Mouse (Mus musculus) kidney, adult 2 months (tissue): ENCODE measurements at regions not wholly inside any gene's neighbourhood (a gene's known extent, or its start where the extent isn't known, plus 50 kb on each side); places are given as distances from the start of the nearest gene placed in this dataset.

Experiments
- CTCF ChIP-seq: fragments of 200-500 bp; conservative IDR thresholded peaks from 2 replicates; pipeline ENCODE4 v1.5.1; 2011; ENCODE audit warnings: low read depth, mild to moderate bottlenecking, control low read depth, low read length, moderate library complexity, mixed read lengths; ENCODE audit not compliant: insufficient read depth, insufficient read length
- POLR2A ChIP-seq: fragments of 200-500 bp; IDR thresholded peaks from one replicate; pipeline ENCODE4 v1.6.1; 2011; ENCODE audit warnings: low read depth, low read length, control low read depth

DNA sequence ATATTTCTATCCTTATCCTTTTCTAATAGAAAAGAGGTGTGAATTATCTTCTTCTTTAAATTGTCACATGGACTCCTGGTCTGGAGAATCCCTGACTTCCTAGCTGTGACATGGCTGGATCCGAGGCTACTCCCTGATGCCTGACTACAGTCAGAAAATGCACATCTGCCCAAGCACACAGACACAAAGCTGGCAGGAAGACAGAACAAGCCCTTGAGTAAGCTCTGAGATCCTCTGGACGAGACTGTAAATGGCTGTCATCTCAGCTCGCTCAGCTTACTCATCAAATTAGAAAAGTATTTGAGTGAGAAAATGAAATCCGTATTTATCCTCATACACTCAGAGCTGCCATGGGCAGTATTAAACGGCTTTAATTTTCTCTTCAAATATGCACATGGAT lies 521.0 kb upstream of the Intu start:
- no peak for TF ChIP-seq POLR2A
- TF ChIP-seq CTCF: no peak
